Mouse (Mus musculus) lung, postnatal 0 days (tissue): ENCODE data around the gene Ano10. TPM values are rescaled to one million over a fixed set of nuclear protein-coding genes. Genes with fewer than 3 reads are reported as not detected.

ENCODE experiments used
- ATAC-seq: fragments of 200-750 bp; cut with Nextera tagmentation; 2 replicates; pipeline ENCODE4 v1.8.0; 2017; ENCODE audit warnings: moderate library complexity
- DNase-seq: peaks from one replicate; pipeline ENCODE4 v3.0.0-alpha.2; 2016; ENCODE audit warnings: low spot score
- H3K27ac ChIP-seq: fragments of 300-500 bp; sonication (generic); 2 replicates; pipeline ENCODE4 v1.5.1; 2014; ENCODE audit warnings: antibody characterized with exemption, mild to moderate bottlenecking, low read length, mixed read lengths
- H3K27me3 ChIP-seq: fragments of 300-500 bp; sonication (generic); replicated peaks from 2 replicates; pipeline ENCODE4 v1.6.1; 2014; ENCODE audit warnings: low read length, mixed read lengths; ENCODE audit not compliant: insufficient read depth
- H3K36me3 ChIP-seq: fragments of 300-500 bp; sonication (generic); 2 replicates; pipeline ENCODE4 v1.6.1; 2014; ENCODE audit warnings: low read length, mixed read lengths; ENCODE audit not compliant: insufficient read depth
- H3K4me1 ChIP-seq: fragments of 300-500 bp; sonication (generic); 2 replicates; pipeline ENCODE4 v1.6.1; 2014; ENCODE audit warnings: antibody characterized with exemption, low read depth, low read length, mixed read lengths; ENCODE audit not compliant: insufficient read depth
- H3K4me2 ChIP-seq: fragments of 300-500 bp; sonication (generic); replicated peaks from 2 replicates; pipeline ENCODE4 v1.6.1; 2014; ENCODE audit warnings: low read depth, mild to moderate bottlenecking, low read length, moderate library complexity, mixed read lengths
- H3K4me3 ChIP-seq: fragments of 300-500 bp; sonication (generic); 2 replicates; pipeline ENCODE4 v1.5.1; 2014; ENCODE audit warnings: low read depth, low read length
- H3K9ac ChIP-seq: fragments of 300-500 bp; sonication (generic); replicated peaks from 2 replicates; pipeline ENCODE4 v1.6.1; 2014; ENCODE audit warnings: low read depth, mild to moderate bottlenecking
- H3K9me3 ChIP-seq: fragments of 300-500 bp; sonication (generic); 2 replicates; pipeline ENCODE4 v1.6.1; 2016; ENCODE audit warnings: low read length, mixed read lengths
- CTCF ChIP-seq: IDR thresholded peaks from 2 replicates; pipeline ENCODE4 v1.5.1; 2016; ENCODE audit warnings: antibody characterized with exemption, mild to moderate bottlenecking
- EP300 ChIP-seq: IDR thresholded peaks from 2 replicates; pipeline ENCODE4 v1.6.1; 2016; ENCODE audit warnings: antibody characterized with exemption, mild to moderate bottlenecking, control low read depth
- WGBS: fragments of 180-500 bp; shearing (Covaris S2); extraction: QIAGEN DNeasy Blood & Tissue Kit; methylation state at CpG from one replicate; pipeline ENCODE4 v1.1.7; 2014; 5-methylcytosine and 5-hydroxymethylcytosine counted together
- polyA plus RNA-seq: library from polyadenylated mRNA; unstranded; fragments of >200 nt; fragmentation: Nextera tagmentation; extraction: Ambion mirVana; gene quantifications from 2 replicates; pipeline ENCODE4 v1.2.1, GENCODE M21; 2015

Gene Ano10
- polyA plus RNA-seq, 1 experiment from 2014 or later = 41.6 TPM

- DNase-seq = no peak
- Histone ChIP-seq H3K36me3 (no peaks in the 10 kb centered on the region), H3K4me3 (no peak overlapping the region), H3K4me2 (no peak overlapping the region), H3K27ac (no peak overlapping the region), H3K27me3 (no peaks in the 10 kb centered on the region), H3K9ac (no peak overlapping the region), H3K4me1 (peaks cover 4% of the 10 kb centered on the region; the same call in 1 of the 2 replicates), H3K9me3 (no peaks in the 10 kb centered on the region)
- WGBS = 85% methylated on average over 3 of the region's 3 CpGs
- TF ChIP-seq EP300 (no peak), CTCF (no peak)
- no peak for ATAC-seq
Observed at GRCm38 (mm10) chr9:122184329-122184728, 109.9 kb downstream of the Ano10 start.

GRCm38 (mm10) chr9:122183074-122183473 lies 111.1 kb downstream of the Ano10 start:
- WGBS = 86% methylated on average over 4 of the region's 4 CpGs
- TF ChIP-seq EP300 = no peak
- TF ChIP-seq CTCF = no peak
- H3K36me3 ChIP-seq = no peaks in the 10 kb centered on the region

GRCm38 (mm10) chr9:122180105-122180504 lies 114.1 kb downstream of the Ano10 start:
- DNase-seq (peak; percentile 69), ATAC-seq (peak; percentile 65)
- WGBS = 55% methylated on average over 3 of the region's 3 CpGs
- Histone ChIP-seq H3K9ac (no peak overlapping the region), H3K27ac (no peak overlapping the region), H3K27me3 (no peaks in the 10 kb centered on the region), H3K4me3 (no peak overlapping the region), H3K36me3 (no peaks in the 10 kb centered on the region), H3K4me2 (no peak overlapping the region), H3K9me3 (no peaks in the 10 kb centered on the region), H3K4me1 (no peaks in the 10 kb centered on the region; the same call in 1 of the 2 replicates)
- no peak for TF ChIP-seq CTCF
- TF ChIP-seq EP300 = no peak

More at GRCm38 (mm10) chr9:122183074-122183473, 111.1 kb downstream of the Ano10 start:
- no peak for ATAC-seq
- no peak for DNase-seq
- no peak overlapping the region for H3K4me3 ChIP-seq
- no peaks in the 10 kb centered on the region for H3K9me3 ChIP-seq
- H3K4me1 ChIP-seq = peaks cover 4% of the 10 kb centered on the region; the same call in 1 of the 2 replicates
- no peak overlapping the region for H3K9ac ChIP-seq
- H3K4me2 ChIP-seq = no peak overlapping the region
- no peaks in the 10 kb centered on the region for H3K27me3 ChIP-seq
- no peak overlapping the region for H3K27ac ChIP-seq

- H3K36me3 ChIP-seq = no peaks in the 10 kb centered on the region
- ATAC-seq = peak; percentile 15; the same call in 1 of the 2 replicates
Observed at GRCm38 (mm10) chr9:122178427-122178826, 115.8 kb downstream of the Ano10 start.

GRCm38 (mm10) chr9:122177256-122178220 lies 116.7 kb downstream of the Ano10 start:
- Histone ChIP-seq H3K27ac (no peak overlapping the region), H3K9ac (no peak overlapping the region), H3K4me3 (no peak overlapping the region), H3K4me1 (no peaks in the 10 kb centered on the region; the same call in 1 of the 2 replicates), H3K36me3 (no peaks in the 10 kb centered on the region), H3K27me3 (no peaks in the 10 kb centered on the region), H3K9me3 (no peaks in the 10 kb centered on the region), H3K4me2 (no peak overlapping the region)
- ATAC-seq (no peak), DNase-seq (no peak)
- TF ChIP-seq CTCF = no peak
- 52% methylated on average over 7 of the region's 7 CpGs for WGBS

More at GRCm38 (mm10) chr9:122178427-122178826, 115.8 kb downstream of the Ano10 start:
- no peaks in the 10 kb centered on the region for H3K27me3 ChIP-seq
- no peaks in the 10 kb centered on the region for H3K9me3 ChIP-seq
- H3K4me1 ChIP-seq = no peaks in the 10 kb centered on the region; the same call in 1 of the 2 replicates
- H3K4me2 ChIP-seq = no peak overlapping the region
- TF ChIP-seq EP300 (no peak), CTCF (no peak)
- WGBS = 49% methylated on average over 4 of the region's 4 CpGs
- H3K9ac ChIP-seq = no peak overlapping the region
- no peak overlapping the region for H3K27ac ChIP-seq
- H3K4me3 ChIP-seq = no peak overlapping the region
- peak; percentile 37 for DNase-seq

- Histone ChIP-seq H3K27ac (no peak overlapping the region), H3K36me3 (0 out of 2 replicates have a peak, but pooled peaks cover 4% of the 10 kb centered on the region), H3K9me3 (no peaks in the 10 kb centered on the region), H3K4me1 (no peaks in the 10 kb centered on the region; the same call in 1 of the 2 replicates), H3K9ac (no peak overlapping the region), H3K4me3 (no peak overlapping the region), H3K4me2 (no peak overlapping the region), H3K27me3 (no peaks in the 10 kb centered on the region)
- ATAC-seq (no peak), DNase-seq (no peak)
- 75% methylated on average over 6 of the region's 6 CpGs for WGBS
- TF ChIP-seq EP300 = no peak
- TF ChIP-seq CTCF = no peak
Observed at GRCm38 (mm10) chr9:122174723-122175122, 119.5 kb downstream of the Ano10 start.
